Mouse (Mus musculus): ENCODE data around the gene Eif3i. TPM values are rescaled to one million over a fixed set of nuclear protein-coding genes. Genes with fewer than 3 reads are reported as not detected.
"Not testable (repeated sequence)": the region's sequence is repeated elsewhere in the genome, so short reads cannot be mapped to it uniquely, and the experiment has no call there.

Gene Eif3i
- total and polyA plus RNA-seq, 2 experiments from 2014 or later: 213 to 282 TPM

GRCm38 (mm10) chr4:129556532-129557223 lies 43.8 kb downstream of the Eif3i start:
- H3K4me3 ChIP-seq (ENCODE audit: low read depth, low read length): peak overlapping the region; percentile 45
- 6% methylated on average over 32 of the region's 33 CpGs for WGBS

GRCm38 (mm10) chr4:129555862-129556531 lies 44.5 kb downstream of the Eif3i start:
- Histone ChIP-seq H3K4me2 (ENCODE audit: low read depth, low read length, poor library complexity, severe bottlenecking) (peak overlapping the region; percentile 88), H3K4me1 (ENCODE audit: insufficient read depth, low read length) (peaks cover 5% of the 10 kb centered on the region; the same call in 1 of the 2 replicates), H3K9me3 (ENCODE audit: low read length) (no peaks in the 10 kb centered on the region), H3K27me3 (ENCODE audit: insufficient read depth, low read length) (no peaks in the 10 kb centered on the region), H3K9ac (replicated peaks; ENCODE audit: low read length, poor library complexity, severe bottlenecking) (peak overlapping the region; percentile 61), H3K4me3 (ENCODE audit: low read depth, low read length) (peak overlapping the region; percentile 45), H3K27ac (ENCODE audit: low read depth, low read length) (peak overlapping the region; percentile 82), H3K36me3 (ENCODE audit: insufficient read depth, low read length) (no peaks in the 10 kb centered on the region)
- TF ChIP-seq CTCF (IDR thresholded peaks at IDR 0.05): no peak
- DNase-seq (ENCODE audit: low spot score): no peak
- ATAC-seq (ENCODE audit: low FRiP score): peak; percentile 64; the same call in 1 of the 2 replicates
- WGBS: under 1% methylated on average over 23 of the region's 24 CpGs

More at GRCm38 (mm10) chr4:129556532-129557223, 43.8 kb downstream of the Eif3i start:
- Histone ChIP-seq H3K9ac (replicated peaks; ENCODE audit: low read length, poor library complexity, severe bottlenecking) (peak overlapping the region; percentile 61), H3K9me3 (ENCODE audit: low read length) (no peaks in the 10 kb centered on the region), H3K27me3 (ENCODE audit: insufficient read depth, low read length) (no peaks in the 10 kb centered on the region), H3K4me1 (ENCODE audit: insufficient read depth, low read length) (peaks cover 5% of the 10 kb centered on the region; the same call in 1 of the 2 replicates), H3K36me3 (ENCODE audit: insufficient read depth, low read length) (no peaks in the 10 kb centered on the region), H3K27ac (ENCODE audit: low read depth, low read length) (peak overlapping the region; percentile 82), H3K4me2 (ENCODE audit: low read depth, low read length, poor library complexity, severe bottlenecking) (peak overlapping the region; percentile 88)
- ATAC-seq (ENCODE audit: low FRiP score): peak; percentile 82
- DNase-seq (ENCODE audit: low spot score): peak; percentile 92
- TF ChIP-seq CTCF (IDR thresholded peaks at IDR 0.05): no peak

GRCm38 (mm10) chr4:129555421-129555861 lies 45.0 kb downstream of the Eif3i start:
- no peaks in the 10 kb centered on the region for H3K27me3 ChIP-seq (ENCODE audit: insufficient read depth, low read length)
- H3K9ac ChIP-seq (replicated peaks; ENCODE audit: low read length, poor library complexity, severe bottlenecking): peak overlapping the region; percentile 61
- H3K36me3 ChIP-seq (ENCODE audit: insufficient read depth, low read length): no peaks in the 10 kb centered on the region
- H3K4me1 ChIP-seq (ENCODE audit: insufficient read depth, low read length): peaks cover 5% of the 10 kb centered on the region; the same call in 1 of the 2 replicates
- peak overlapping the region; percentile 45 for H3K4me3 ChIP-seq (ENCODE audit: low read depth, low read length)
- H3K9me3 ChIP-seq (ENCODE audit: low read length): no peaks in the 10 kb centered on the region
- DNase-seq (ENCODE audit: low spot score) (peak; percentile 67), ATAC-seq (ENCODE audit: low FRiP score) (peak; percentile 44; the same call in 1 of the 2 replicates)
- peak; percentile 78 for TF ChIP-seq CTCF (IDR thresholded peaks at IDR 0.05)
- WGBS: 3% methylated on average over 16 of the region's 16 CpGs
- peak overlapping the region; percentile 88 for H3K4me2 ChIP-seq (ENCODE audit: low read depth, low read length, poor library complexity, severe bottlenecking)
- peak overlapping the region; percentile 82 for H3K27ac ChIP-seq (ENCODE audit: low read depth, low read length)

GRCm38 (mm10) chr4:129554512-129554911 lies 45.9 kb downstream of the Eif3i start:
- DNase-seq (ENCODE audit: low spot score); H3K4me2 ChIP-seq (ENCODE audit: low read depth, low read length, poor library complexity, severe bottlenecking); H3K9me3 ChIP-seq (ENCODE audit: low read length); H3K4me1 ChIP-seq (ENCODE audit: insufficient read depth, low read length); H3K36me3 ChIP-seq (ENCODE audit: insufficient read depth, low read length); H3K27me3 ChIP-seq (ENCODE audit: insufficient read depth, low read length); H3K9ac ChIP-seq (replicated peaks; ENCODE audit: low read length, poor library complexity, severe bottlenecking); H3K4me3 ChIP-seq (ENCODE audit: low read depth, low read length); ATAC-seq (ENCODE audit: low FRiP score); H3K27ac ChIP-seq (ENCODE audit: low read depth, low read length): not testable (repeated sequence)
- 35% methylated on average over 4 of the region's 6 CpGs for WGBS

- no peak for ATAC-seq (ENCODE audit: low FRiP score)
- H3K9me3 ChIP-seq (ENCODE audit: low read length): no peaks in the 10 kb centered on the region
- H3K4me3 ChIP-seq (ENCODE audit: low read depth, low read length): no peak overlapping the region
- DNase-seq (ENCODE audit: low spot score): no peak
- H3K27me3 ChIP-seq (ENCODE audit: insufficient read depth, low read length): no peaks in the 10 kb centered on the region
- H3K36me3 ChIP-seq (ENCODE audit: insufficient read depth, low read length): no peaks in the 10 kb centered on the region
- H3K9ac ChIP-seq (replicated peaks; ENCODE audit: low read length, poor library complexity, severe bottlenecking): no peak overlapping the region
- H3K4me2 ChIP-seq (ENCODE audit: low read depth, low read length, poor library complexity, severe bottlenecking): no peak overlapping the region
- H3K4me1 ChIP-seq (ENCODE audit: insufficient read depth, low read length): 0 out of 2 replicates have a peak, but pooled peaks cover 3% of the 10 kb centered on the region
- TF ChIP-seq CTCF (IDR thresholded peaks at IDR 0.05): no peak
- H3K27ac ChIP-seq (ENCODE audit: low read depth, low read length): no peak overlapping the region
- 76% methylated on average over 1 of the region's 1 CpGs for WGBS
Measured at GRCm38 (mm10) chr4:129550295-129550694, 50.2 kb downstream of the Eif3i start.

- Histone ChIP-seq H3K4me1 (ENCODE audit: insufficient read depth, low read length) (no peaks in the 10 kb centered on the region), H3K9me3 (ENCODE audit: low read length) (no peaks in the 10 kb centered on the region), H3K27ac (ENCODE audit: low read depth, low read length) (no peak overlapping the region), H3K4me2 (ENCODE audit: low read depth, low read length, poor library complexity, severe bottlenecking) (no peak overlapping the region), H3K36me3 (ENCODE audit: insufficient read depth, low read length) (no peaks in the 10 kb centered on the region), H3K4me3 (ENCODE audit: low read depth, low read length) (no peak overlapping the region), H3K27me3 (ENCODE audit: insufficient read depth, low read length) (no peaks in the 10 kb centered on the region), H3K9ac (replicated peaks; ENCODE audit: low read length, poor library complexity, severe bottlenecking) (no peak overlapping the region)
- ATAC-seq (ENCODE audit: low FRiP score) (no peak), DNase-seq (ENCODE audit: low spot score) (peak; percentile 16)
- peak; percentile 52 for TF ChIP-seq CTCF (IDR thresholded peaks at IDR 0.05)
- WGBS: 95% methylated on average over 2 of the region's 2 CpGs
Measured at GRCm38 (mm10) chr4:129549306-129549705, 51.1 kb downstream of the Eif3i start.

GRCm38 (mm10) chr4:129547631-129548030 lies 52.8 kb downstream of the Eif3i start:
- H3K27me3 ChIP-seq (ENCODE audit: insufficient read depth, low read length); H3K27ac ChIP-seq (ENCODE audit: low read depth, low read length); H3K9me3 ChIP-seq (ENCODE audit: low read length); H3K4me3 ChIP-seq (ENCODE audit: low read depth, low read length); H3K36me3 ChIP-seq (ENCODE audit: insufficient read depth, low read length); H3K4me2 ChIP-seq (ENCODE audit: low read depth, low read length, poor library complexity, severe bottlenecking); H3K4me1 ChIP-seq (ENCODE audit: insufficient read depth, low read length); H3K9ac ChIP-seq (replicated peaks; ENCODE audit: low read length, poor library complexity, severe bottlenecking); DNase-seq (ENCODE audit: low spot score); ATAC-seq (ENCODE audit: low FRiP score): not testable (repeated sequence)
- 85% methylated on average over 4 of the region's 4 CpGs for WGBS

All from midbrain, postnatal 0 days (tissue).